Mouse (Mus musculus): Measurements from ENCODE around the gene Gja1. TPM values are rescaled to one million over a fixed set of nuclear protein-coding genes. Genes with fewer than 3 reads are reported as not detected.
A peak's percentile ranks its signal among the peaks of the same experiment; 100 is the strongest.
"Not testable (repeated sequence)": the region's sequence is repeated elsewhere in the genome, so short reads cannot be mapped to it uniquely, and the experiment has no call there.

Gja1 gene
- polyA plus RNA-seq, 1 experiment from 2014 or later: 54.3 TPM

DNA sequence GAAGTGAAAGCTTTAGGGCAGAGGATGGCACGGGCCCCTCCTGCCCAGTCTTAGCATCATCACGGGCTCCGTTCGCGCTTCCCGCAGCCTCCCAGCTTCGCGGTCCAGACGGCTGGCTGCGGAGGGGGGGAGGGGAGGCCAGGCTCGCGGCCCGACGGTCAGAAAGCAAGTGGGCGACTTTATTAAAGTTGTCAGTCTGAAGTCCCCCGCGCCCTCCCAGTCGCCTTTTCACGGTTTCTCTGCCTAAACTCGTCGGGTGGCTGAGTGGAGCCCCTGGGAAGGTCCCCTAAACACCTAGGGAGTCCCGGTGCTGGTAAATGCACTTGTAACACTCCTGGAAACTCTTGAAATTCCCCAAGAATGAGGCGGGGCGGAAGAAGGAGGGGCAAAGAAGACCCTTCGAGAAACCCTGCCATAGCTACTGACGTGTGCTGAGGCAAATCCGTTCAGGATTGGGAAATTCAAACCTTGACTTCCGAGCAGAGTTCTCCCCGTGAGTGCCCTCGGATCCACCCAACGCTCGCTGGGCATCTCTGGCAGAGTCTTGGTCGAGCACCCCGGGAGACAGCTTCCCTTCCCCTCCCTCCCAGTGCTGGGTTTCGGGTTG is 1.6 kb downstream of the Gja1 start:
- DNase-seq (ENCODE audit: low spot score): peak; percentile 81
- Histone ChIP-seq H3K9ac (ENCODE audit: low read length) (peak overlapping the region; percentile 63), H3K4me1 (replicated peaks; ENCODE audit: control insufficient read depth, insufficient read depth, low read length) (no peaks in the 10 kb centered on the region; the same call in 1 of the 2 replicates), H3K4me3 (ENCODE audit: low read depth, low read length) (peak overlapping the region; percentile 62), H3K4me2 (ENCODE audit: low read length) (peak overlapping the region; percentile 81), H3K36me3 (ENCODE audit: control insufficient read depth, insufficient read depth, low read length) (no peaks in the 10 kb centered on the region), H3K9me3 (ENCODE audit: control insufficient read depth, low read length) (no peaks in the 10 kb centered on the region), H3K27ac (ENCODE audit: low read depth) (peak overlapping the region; percentile 60; the same call in 1 of the 2 replicates), H3K27me3 (replicated peaks; ENCODE audit: control insufficient read depth, insufficient read depth, low read length) (no peaks in the 10 kb centered on the region)
- ATAC-seq (replicated peaks; ENCODE audit: low FRiP score, low TSS enrichment, low read depth): peak; percentile 70
- WGBS: under 1% methylated on average over 35 of the region's 35 CpGs

DNA sequence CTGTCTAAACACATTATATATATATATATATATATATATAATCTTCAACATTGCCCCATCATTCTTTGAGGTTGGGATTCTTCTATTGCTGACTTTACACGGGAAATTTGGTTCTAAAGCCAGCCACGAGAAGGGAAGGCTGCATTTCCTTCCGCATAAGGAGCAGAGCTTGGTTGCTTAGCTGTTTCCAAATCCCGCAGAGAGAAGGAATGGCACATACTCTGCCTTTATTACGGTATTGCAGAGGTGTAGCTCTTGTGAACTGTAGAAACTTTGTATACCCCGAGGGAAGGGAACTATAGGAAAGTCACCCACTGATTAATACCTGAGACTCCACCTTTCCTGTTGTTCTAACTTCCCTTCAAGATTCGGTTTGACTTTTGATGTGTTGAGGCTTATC is 2.6 kb downstream of the Gja1 start:
- no peak for DNase-seq (ENCODE audit: low spot score)
- peak overlapping the region; percentile 62 for H3K4me3 ChIP-seq (ENCODE audit: low read depth, low read length)

GRCm38 (mm10) chr10:56385195-56386109 is 8.3 kb downstream of the Gja1 start:
- Histone ChIP-seq H3K4me1 (replicated peaks; ENCODE audit: control insufficient read depth, insufficient read depth, low read length) (no peaks in the 10 kb centered on the region), H3K36me3 (ENCODE audit: control insufficient read depth, insufficient read depth, low read length) (peaks cover 21% of the 10 kb centered on the region), H3K4me3 (ENCODE audit: low read depth, low read length) (no peak overlapping the region), H3K27me3 (replicated peaks; ENCODE audit: control insufficient read depth, insufficient read depth, low read length) (no peaks in the 10 kb centered on the region), H3K27ac (ENCODE audit: low read depth) (no peak overlapping the region), H3K9me3 (ENCODE audit: control insufficient read depth, low read length) (no peaks in the 10 kb centered on the region), H3K4me2 (ENCODE audit: low read length) (no peak overlapping the region), H3K9ac (ENCODE audit: low read length) (no peak overlapping the region)
- 81% methylated on average over 13 of the region's 13 CpGs for WGBS
- DNase-seq (ENCODE audit: low spot score) (no peak), ATAC-seq (replicated peaks; ENCODE audit: low FRiP score, low TSS enrichment, low read depth) (no peak)

More for the DNA sequence above, 2.6 kb downstream of the Gja1 start:
- 16% methylated on average over 7 of the region's 7 CpGs for WGBS
- Histone ChIP-seq H3K36me3 (ENCODE audit: control insufficient read depth, insufficient read depth, low read length) (no peaks in the 10 kb centered on the region), H3K27me3 (replicated peaks; ENCODE audit: control insufficient read depth, insufficient read depth, low read length) (no peaks in the 10 kb centered on the region), H3K9ac (ENCODE audit: low read length) (no peak overlapping the region; the same call in 1 of the 2 replicates), H3K4me1 (replicated peaks; ENCODE audit: control insufficient read depth, insufficient read depth, low read length) (no peaks in the 10 kb centered on the region; the same call in 1 of the 2 replicates), H3K9me3 (ENCODE audit: control insufficient read depth, low read length) (no peaks in the 10 kb centered on the region), H3K27ac (ENCODE audit: low read depth) (no peak overlapping the region), H3K4me2 (ENCODE audit: low read length) (peak overlapping the region; percentile 81)
- no peak for ATAC-seq (replicated peaks; ENCODE audit: low FRiP score, low TSS enrichment, low read depth)

- DNase-seq (ENCODE audit: low spot score): no peak
- Histone ChIP-seq H3K4me1 (replicated peaks; ENCODE audit: control insufficient read depth, insufficient read depth, low read length) (no peaks in the 10 kb centered on the region; the same call in 1 of the 2 replicates), H3K4me3 (ENCODE audit: low read depth, low read length) (no peak overlapping the region), H3K9ac (ENCODE audit: low read length) (no peak overlapping the region), H3K36me3 (ENCODE audit: control insufficient read depth, insufficient read depth, low read length) (peaks cover 15% of the 10 kb centered on the region; the same call in 1 of the 2 replicates), H3K27me3 (replicated peaks; ENCODE audit: control insufficient read depth, insufficient read depth, low read length) (no peaks in the 10 kb centered on the region), H3K9me3 (ENCODE audit: control insufficient read depth, low read length) (no peaks in the 10 kb centered on the region), H3K27ac (ENCODE audit: low read depth) (no peak overlapping the region), H3K4me2 (ENCODE audit: low read length) (no peak overlapping the region)
- 45% methylated on average over 6 of the region's 6 CpGs for WGBS
- ATAC-seq (replicated peaks; ENCODE audit: low FRiP score, low TSS enrichment, low read depth): no peak
Measured at GRCm38 (mm10) chr10:56393095-56393784, 16.1 kb downstream of the Gja1 start.

GRCm38 (mm10) chr10:56393815-56394417 is 16.8 kb downstream of the Gja1 start:
- ATAC-seq (replicated peaks; ENCODE audit: low FRiP score, low TSS enrichment, low read depth); H3K9me3 ChIP-seq (ENCODE audit: control insufficient read depth, low read length); H3K27ac ChIP-seq (ENCODE audit: low read depth); H3K27me3 ChIP-seq (replicated peaks; ENCODE audit: control insufficient read depth, insufficient read depth, low read length); H3K4me1 ChIP-seq (replicated peaks; ENCODE audit: control insufficient read depth, insufficient read depth, low read length); H3K9ac ChIP-seq (ENCODE audit: low read length); H3K4me3 ChIP-seq (ENCODE audit: low read depth, low read length); DNase-seq (ENCODE audit: low spot score); H3K4me2 ChIP-seq (ENCODE audit: low read length): not testable (repeated sequence)
- 86% methylated on average over 7 of the region's 7 CpGs for whole genome bisulfite sequencing
- H3K36me3 ChIP-seq (ENCODE audit: control insufficient read depth, insufficient read depth, low read length): peaks cover 11% of the 10 kb centered on the region; the same call in 1 of the 2 replicates

DNA sequence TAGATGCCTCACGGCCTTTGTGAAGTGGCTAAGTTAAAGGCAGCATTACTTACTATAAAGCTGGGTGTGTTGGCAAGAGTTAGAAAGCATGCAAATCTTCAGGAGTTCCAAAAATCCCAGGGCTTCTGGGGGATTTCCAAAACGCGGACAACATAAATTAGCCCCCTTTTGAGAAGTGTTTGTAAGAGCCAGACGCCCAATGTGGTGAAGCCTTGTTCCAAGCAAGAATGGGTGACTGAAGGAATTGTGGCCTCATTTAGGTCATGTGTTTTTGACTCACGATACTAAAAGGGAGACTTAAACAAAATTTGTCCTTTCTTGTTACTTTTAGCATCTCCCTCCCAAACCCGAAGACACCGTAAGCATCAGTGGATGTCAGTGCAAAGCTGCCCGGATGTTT is 20.7 kb downstream of the Gja1 start:
- Histone ChIP-seq H3K36me3 (ENCODE audit: control insufficient read depth, insufficient read depth, low read length) (no peaks in the 10 kb centered on the region), H3K4me3 (ENCODE audit: low read depth, low read length) (no peak overlapping the region), H3K27me3 (replicated peaks; ENCODE audit: control insufficient read depth, insufficient read depth, low read length) (no peaks in the 10 kb centered on the region), H3K27ac (ENCODE audit: low read depth) (no peak overlapping the region), H3K4me1 (replicated peaks; ENCODE audit: control insufficient read depth, insufficient read depth, low read length) (no peaks in the 10 kb centered on the region; the same call in 1 of the 2 replicates), H3K9ac (ENCODE audit: low read length) (no peak overlapping the region), H3K4me2 (ENCODE audit: low read length) (no peak overlapping the region), H3K9me3 (ENCODE audit: control insufficient read depth, low read length) (no peaks in the 10 kb centered on the region)
- no peak for DNase-seq (ENCODE audit: low spot score)
- WGBS: 75% methylated on average over 8 of the region's 8 CpGs
- ATAC-seq (replicated peaks; ENCODE audit: low FRiP score, low TSS enrichment, low read depth): no peak

DNA sequence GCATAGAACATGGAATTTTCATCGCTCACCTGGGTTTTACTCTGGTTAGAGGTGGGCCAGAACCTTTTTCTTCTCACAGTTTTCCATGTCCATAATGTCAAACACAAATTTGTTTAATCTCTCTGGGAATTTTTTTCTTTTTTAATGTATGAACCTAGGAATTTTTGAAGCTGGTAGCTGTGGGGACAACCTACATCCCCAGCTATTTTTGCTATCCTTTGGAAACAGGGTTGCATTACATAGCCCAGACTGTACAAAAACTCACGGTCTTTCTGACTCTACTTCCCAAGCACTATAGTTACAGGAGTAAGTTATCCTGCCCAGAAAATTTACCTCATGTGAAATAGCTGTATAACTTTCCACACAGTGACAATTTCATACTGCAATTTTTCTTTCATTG is 21.2 kb downstream of the Gja1 start:
- WGBS: 90% methylated on average over 2 of the region's 2 CpGs
- Histone ChIP-seq H3K9ac (ENCODE audit: low read length) (no peak overlapping the region), H3K4me1 (replicated peaks; ENCODE audit: control insufficient read depth, insufficient read depth, low read length) (no peaks in the 10 kb centered on the region; the same call in 1 of the 2 replicates), H3K27ac (ENCODE audit: low read depth) (no peak overlapping the region), H3K9me3 (ENCODE audit: control insufficient read depth, low read length) (no peaks in the 10 kb centered on the region), H3K4me2 (ENCODE audit: low read length) (no peak overlapping the region), H3K27me3 (replicated peaks; ENCODE audit: control insufficient read depth, insufficient read depth, low read length) (no peaks in the 10 kb centered on the region), H3K4me3 (ENCODE audit: low read depth, low read length) (no peak overlapping the region), H3K36me3 (ENCODE audit: control insufficient read depth, insufficient read depth, low read length) (no peaks in the 10 kb centered on the region)
- DNase-seq (ENCODE audit: low spot score) (no peak), ATAC-seq (replicated peaks; ENCODE audit: low FRiP score, low TSS enrichment, low read depth) (no peak)

DNA sequence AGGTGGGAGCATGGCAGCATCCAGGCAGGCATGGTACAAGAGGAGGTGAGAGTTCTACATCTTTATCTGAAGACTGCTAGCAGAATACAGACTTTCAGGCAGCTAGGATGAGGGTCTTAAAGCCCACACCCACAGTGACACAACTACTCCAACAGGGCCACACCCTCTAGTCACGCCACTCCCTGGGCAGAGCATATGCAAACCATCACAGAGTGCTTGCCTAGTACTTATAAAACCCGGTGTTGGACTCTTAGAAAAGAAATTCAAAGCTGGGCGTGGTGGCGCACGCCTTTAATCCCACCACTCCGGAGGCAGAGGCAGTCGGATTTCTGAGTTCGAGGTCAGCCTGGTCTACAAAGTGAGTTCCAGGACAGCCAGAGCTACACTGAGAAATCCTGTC is 24.3 kb downstream of the Gja1 start:
- not testable (repeated sequence) for H3K4me1 ChIP-seq (replicated peaks; ENCODE audit: control insufficient read depth, insufficient read depth, low read length); H3K36me3 ChIP-seq (ENCODE audit: control insufficient read depth, insufficient read depth, low read length); H3K9ac ChIP-seq (ENCODE audit: low read length); H3K27ac ChIP-seq (ENCODE audit: low read depth); H3K27me3 ChIP-seq (replicated peaks; ENCODE audit: control insufficient read depth, insufficient read depth, low read length); H3K4me3 ChIP-seq (ENCODE audit: low read depth, low read length); H3K9me3 ChIP-seq (ENCODE audit: control insufficient read depth, low read length); ATAC-seq (replicated peaks; ENCODE audit: low FRiP score, low TSS enrichment, low read depth); H3K4me2 ChIP-seq (ENCODE audit: low read length); DNase-seq (ENCODE audit: low spot score)
- WGBS: 89% methylated on average over 8 of the region's 8 CpGs

All from intestine, embryonic 14.5 days (tissue).